Mouse (Mus musculus): ENCODE measurements around the gene Gss. TPM values are rescaled to one million over a fixed set of nuclear protein-coding genes. Genes with fewer than 3 reads are reported as not detected.

The Gss gene
- total RNA-seq, 2 experiments from 2014 or later: 12.4 to 14.2 TPM

GRCm38 (mm10) chr2:155518531-155519270, 73.9 kb downstream of the Gss start:
- DNase-seq (ENCODE audit: low spot score in 2 of 2): no peak

- peak; percentile 89 to 98 for DNase-seq (ENCODE audit: low spot score in 2 of 2)
Measured at GRCm38 (mm10) chr2:155517455-155518423, 74.9 kb downstream of the Gss start, which contains the start of the genes Acss2 and Ggt7. Gene Acss2, plus strand, starts transcription at chr2:155517948. Gene Ggt7, minus strand, starts transcription at chr2:155518237.

GRCm38 (mm10) chr2:155515941-155516340, 76.7 kb downstream of the Gss start:
- peak in 1 of 2 experiments; percentile 51 for DNase-seq (ENCODE audit: low spot score in 2 of 2)

- peak; percentile 67 to 71 for DNase-seq (ENCODE audit: low spot score in 2 of 2)
Measured at GRCm38 (mm10) chr2:155514666-155515065, 77.9 kb downstream of the Gss start.

- DNase-seq (ENCODE audit: low spot score in 2 of 2): no peak
Measured at GRCm38 (mm10) chr2:155513543-155513942, 79.1 kb downstream of the Gss start.

Small RNA genes lying within 50 kb of the gene (microRNA-seq; reads per million reads assigned to microRNA genes)
- gene Mir499: 1,522 reads per million, percentile 80 among the genes with 10 or more reads in this experiment

Other genes starting within 250 kb of the Gss start
- gene Pigu, start 235.4 kb downstream of the Gss start, total RNA-seq (2021): 10 to 100 TPM; 28.6 to 29.4 TPM
- 100 to 1,000 TPM; 159 to 202 TPM for gene Trp53inp2, start 211.8 kb downstream of the Gss start, total RNA-seq (2021)
- gene Ncoa6, start 118.9 kb downstream of the Gss start, total RNA-seq (2021): 10 to 100 TPM; 38.2 to 39.7 TPM
- gene Acss2, start 74.9 kb downstream of the Gss start, total RNA-seq (2021): 10 to 100 TPM; 30.8 to 32.1 TPM
- 1 to 10 TPM; 1.8 to 2.6 TPM for gene Ggt7, start 74.6 kb downstream of the Gss start, total RNA-seq (2021)
- gene Myh7b, start 18.4 kb upstream of the Gss start, total RNA-seq (2021): 10 to 100 TPM in 1 of 2 experiments, 1 to 10 TPM in 1; 8.8 to 11.1 TPM
- gene Trpc4ap, start 99.6 kb upstream of the Gss start, total RNA-seq (2021): 100 to 1,000 TPM; 104 to 109 TPM
- gene Edem2, start 136.7 kb upstream of the Gss start, total RNA-seq (2021): 10 to 100 TPM; 12.4 to 13.3 TPM
- gene Gm17581, start 143.1 kb upstream of the Gss start, total RNA-seq (2021): not detected
- gene Procr, start 158.3 kb upstream of the Gss start, total RNA-seq (2021): 10 to 100 TPM; 14.2 to 14.9 TPM
- gene Mmp24, start 182.5 kb upstream of the Gss start, total RNA-seq (2021): under 1 TPM; 0.05 TPM
- 10 to 100 TPM; 11.4 to 13.5 TPM for gene BC029722, start 226.6 kb upstream of the Gss start, total RNA-seq (2021)
- gene Eif6, start 234.1 kb upstream of the Gss start, total RNA-seq (2021): 10 to 100 TPM; 74.9 to 79.4 TPM
- gene Fam83c, start 242.0 kb upstream of the Gss start, total RNA-seq (2021): not detected